Mouse (Mus musculus): Measurements from ENCODE around the gene Dbnl.
A peak's percentile ranks its signal among the peaks of the same experiment; 100 is the strongest.

The Dbnl gene

GRCm38 (mm10) chr11:5788056-5789014, at the start of gene Dbnl:
Gene Dbnl (plus strand): TSS chr11:5788488.
- peak; percentile 97 for DNase-seq

- no peak for DNase-seq
These were observed 49.2 kb upstream of the Dbnl start for GRCm38 (mm10) chr11:5738888-5739632.

- DNase-seq = no peak
These were observed 48.4 kb upstream of the Dbnl start for GRCm38 (mm10) chr11:5739846-5740245.

GRCm38 (mm10) chr11:5740599-5740964, 47.7 kb upstream of the Dbnl start:
- peak; percentile 68 for DNase-seq

- DNase-seq = peak; percentile 80
These were observed 47.2 kb upstream of the Dbnl start for GRCm38 (mm10) chr11:5740965-5741627.

GRCm38 (mm10) chr11:5742106-5742505, 46.2 kb upstream of the Dbnl start:
- DNase-seq = no peak

- no peak for DNase-seq
These were observed 43.3 kb upstream of the Dbnl start for GRCm38 (mm10) chr11:5744951-5745350.

- DNase-seq = peak; percentile 52
These were observed 34.5 kb upstream of the Dbnl start for GRCm38 (mm10) chr11:5753755-5754154.

GRCm38 (mm10) chr11:5761820-5762632, 26.3 kb upstream of the Dbnl start, which contains the start of gene Urgcp:
Gene Urgcp (minus strand): TSS chr11:5762376.
- DNase-seq = peak; percentile 97

- no peak for DNase-seq
These were observed 25.7 kb upstream of the Dbnl start for GRCm38 (mm10) chr11:5762633-5762982.

GRCm38 (mm10) chr11:5766019-5766418, 22.3 kb upstream of the Dbnl start:
- no peak for DNase-seq

GRCm38 (mm10) chr11:5778481-5778880, 9.8 kb upstream of the Dbnl start:
- no peak for DNase-seq

- no peak for DNase-seq
These were observed 8.2 kb upstream of the Dbnl start for GRCm38 (mm10) chr11:5780035-5780499.

GRCm38 (mm10) chr11:5782199-5782944, 5.9 kb upstream of the Dbnl start:
- DNase-seq = no peak

GRCm38 (mm10) chr11:5785732-5786131, 2.6 kb upstream of the Dbnl start:
- DNase-seq = no peak

GRCm38 (mm10) chr11:5787671-5788055, 625 bp upstream of the Dbnl start:
- no peak for DNase-seq

GRCm38 (mm10) chr11:5789071-5789753, 924 bp downstream of the Dbnl start:
- no peak for DNase-seq

- no peak for DNase-seq
These were observed 1.6 kb downstream of the Dbnl start for GRCm38 (mm10) chr11:5789754-5790333.

- DNase-seq = no peak
These were observed 2.1 kb downstream of the Dbnl start for GRCm38 (mm10) chr11:5790431-5790830.

- no peak for DNase-seq
These were observed 7.0 kb downstream of the Dbnl start for GRCm38 (mm10) chr11:5795290-5795689.

- no peak for DNase-seq
These were observed 7.4 kb downstream of the Dbnl start for GRCm38 (mm10) chr11:5795706-5796105.
